In the genomic region with DNA sequence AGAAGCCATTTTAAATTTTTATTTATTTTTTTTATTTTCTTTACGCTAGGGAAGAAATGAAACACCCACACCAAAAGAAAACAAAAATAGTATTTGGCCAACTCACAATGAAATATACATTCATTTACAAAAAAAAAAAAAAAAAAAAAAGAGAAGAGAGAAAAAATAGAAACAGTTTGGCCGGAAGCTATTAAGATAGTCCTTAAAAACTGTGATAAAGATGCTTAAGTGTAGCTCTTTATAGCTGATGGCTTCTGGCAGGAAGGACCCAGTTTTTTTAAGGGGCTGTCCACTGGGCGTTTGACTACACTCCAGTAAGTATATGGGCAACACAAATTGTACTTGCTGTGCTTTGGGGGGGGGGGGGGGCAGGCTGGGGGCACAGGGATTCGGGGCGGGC, we compare ENCODE assay signal across 1 mouse cellular context.
A peak's percentile ranks its signal among the peaks of the same experiment; 100 is the strongest.
TF ChIP-seq lines count a peak whose summit lies in the region.

No protein-coding gene starts in this region.

TF ChIP-seq in MEL, 35 proteins besides CTCF, POLR2A, EP300 and RAD21 (continued from another document):
- TF ChIP-seq MYC (IDR thresholded peaks at IDR 0.05; ENCODE audit: low read depth, low read length) (no peak), E2F4 (IDR thresholded peaks at IDR 0.05; ENCODE audit: borderline replicate concordance, low read depth, low read length) (no peak), ELF1 (IDR thresholded peaks at IDR 0.05; ENCODE audit: low read depth, low read length) (no peak), GATA1 (IDR thresholded peaks at IDR 0.05; ENCODE audit: low read depth, low read length) (peak; percentile 46), MAZ (IDR thresholded peaks at IDR 0.05; ENCODE audit: low read depth, low read length) (no peak), TCF12 (IDR thresholded peaks at IDR 0.05; ENCODE audit: low read depth, low read length) (no peak)
